Mouse (Mus musculus): ENCODE measurements at regions not wholly inside any gene's neighbourhood (a gene's known extent, or its start where the extent isn't known, plus 50 kb on each side); places are given as distances from the start of the nearest gene placed in this dataset.

- no peak for DNase-seq (ENCODE audit: low read depth, low spot score)
- no peaks in the 10 kb centered on the region for H3K27me3 ChIP-seq (ENCODE audit: control insufficient read depth, insufficient read depth, low read length, poor library complexity, severe bottlenecking)
- H3K36me3 ChIP-seq (ENCODE audit: control insufficient read depth, insufficient read depth, low read length, poor library complexity, severe bottlenecking), result no peaks in the 10 kb centered on the region
Observed at GRCm38 (mm10) chr13:101373581-101374189, 394.3 kb downstream of the Pik3r1 start.

- Histone ChIP-seq H3K27me3 (ENCODE audit: control insufficient read depth, insufficient read depth, low read length, poor library complexity, severe bottlenecking) (no peaks in the 10 kb centered on the region), H3K36me3 (ENCODE audit: control insufficient read depth, insufficient read depth, low read length, poor library complexity, severe bottlenecking) (no peaks in the 10 kb centered on the region)
- DNase-seq (ENCODE audit: low read depth, low spot score), result no peak
Observed at GRCm38 (mm10) chr13:101371906-101372305, 396.1 kb downstream of the Pik3r1 start.

GRCm38 (mm10) chr13:101368170-101368569 lies 399.8 kb downstream of the Pik3r1 start:
- Histone ChIP-seq H3K36me3 (ENCODE audit: control insufficient read depth, insufficient read depth, low read length, poor library complexity, severe bottlenecking) (no peaks in the 10 kb centered on the region), H3K27me3 (ENCODE audit: control insufficient read depth, insufficient read depth, low read length, poor library complexity, severe bottlenecking) (no peaks in the 10 kb centered on the region)
- no peak for DNase-seq (ENCODE audit: low read depth, low spot score)

GRCm38 (mm10) chr13:101355363-101355762 lies 412.7 kb downstream of the Pik3r1 start:
- no peaks in the 10 kb centered on the region for H3K27me3 ChIP-seq (ENCODE audit: control insufficient read depth, insufficient read depth, low read length, poor library complexity, severe bottlenecking)
- no peak for DNase-seq (ENCODE audit: low read depth, low spot score)
- H3K36me3 ChIP-seq (ENCODE audit: control insufficient read depth, insufficient read depth, low read length, poor library complexity, severe bottlenecking), result no peaks in the 10 kb centered on the region

- DNase-seq (ENCODE audit: low read depth, low spot score), result no peak
- Histone ChIP-seq H3K27me3 (ENCODE audit: control insufficient read depth, insufficient read depth, low read length, poor library complexity, severe bottlenecking) (no peaks in the 10 kb centered on the region), H3K36me3 (ENCODE audit: control insufficient read depth, insufficient read depth, low read length, poor library complexity, severe bottlenecking) (no peaks in the 10 kb centered on the region)
Observed at GRCm38 (mm10) chr13:101351123-101351522, 416.9 kb downstream of the Pik3r1 start.

GRCm38 (mm10) chr13:101349354-101349753 lies 418.7 kb downstream of the Pik3r1 start:
- H3K36me3 ChIP-seq (ENCODE audit: control insufficient read depth, insufficient read depth, low read length, poor library complexity, severe bottlenecking), result no peaks in the 10 kb centered on the region
- no peak for DNase-seq (ENCODE audit: low read depth, low spot score)
- no peaks in the 10 kb centered on the region for H3K27me3 ChIP-seq (ENCODE audit: control insufficient read depth, insufficient read depth, low read length, poor library complexity, severe bottlenecking)

GRCm38 (mm10) chr13:101338280-101338872 lies 429.6 kb downstream of the Pik3r1 start:
- DNase-seq (ENCODE audit: low read depth, low spot score), result no peak
- H3K36me3 ChIP-seq (ENCODE audit: control insufficient read depth, insufficient read depth, low read length, poor library complexity, severe bottlenecking), result no peaks in the 10 kb centered on the region
- H3K27me3 ChIP-seq (ENCODE audit: control insufficient read depth, insufficient read depth, low read length, poor library complexity, severe bottlenecking), result no peaks in the 10 kb centered on the region

GRCm38 (mm10) chr13:101318621-101319020 lies 449.4 kb downstream of the Pik3r1 start:
- DNase-seq (ENCODE audit: low read depth, low spot score), result no peak
- no peaks in the 10 kb centered on the region for H3K36me3 ChIP-seq (ENCODE audit: control insufficient read depth, insufficient read depth, low read length, poor library complexity, severe bottlenecking)
- no peaks in the 10 kb centered on the region for H3K27me3 ChIP-seq (ENCODE audit: control insufficient read depth, insufficient read depth, low read length, poor library complexity, severe bottlenecking)

GRCm38 (mm10) chr13:101316336-101316735 lies 451.7 kb downstream of the Pik3r1 start:
- no peak for DNase-seq (ENCODE audit: low read depth, low spot score)
- Histone ChIP-seq H3K27me3 (ENCODE audit: control insufficient read depth, insufficient read depth, low read length, poor library complexity, severe bottlenecking) (no peaks in the 10 kb centered on the region), H3K36me3 (ENCODE audit: control insufficient read depth, insufficient read depth, low read length, poor library complexity, severe bottlenecking) (no peaks in the 10 kb centered on the region)

- Histone ChIP-seq H3K27me3 (ENCODE audit: control insufficient read depth, insufficient read depth, low read length, poor library complexity, severe bottlenecking) (no peaks in the 10 kb centered on the region), H3K36me3 (ENCODE audit: control insufficient read depth, insufficient read depth, low read length, poor library complexity, severe bottlenecking) (no peaks in the 10 kb centered on the region)
- no peak for DNase-seq (ENCODE audit: low read depth, low spot score)
Observed at GRCm38 (mm10) chr13:101314040-101314439, 454.0 kb downstream of the Pik3r1 start.

- DNase-seq (ENCODE audit: low read depth, low spot score), result no peak
- H3K36me3 ChIP-seq (ENCODE audit: control insufficient read depth, insufficient read depth, low read length, poor library complexity, severe bottlenecking), result no peaks in the 10 kb centered on the region
Observed at GRCm38 (mm10) chr13:101311634-101312314, 456.2 kb downstream of the Pik3r1 start.

GRCm38 (mm10) chr13:101308724-101309123 lies 459.3 kb downstream of the Pik3r1 start:
- H3K27me3 ChIP-seq (ENCODE audit: control insufficient read depth, insufficient read depth, low read length, poor library complexity, severe bottlenecking), result no peaks in the 10 kb centered on the region
- no peak for DNase-seq (ENCODE audit: low read depth, low spot score)
- no peaks in the 10 kb centered on the region for H3K36me3 ChIP-seq (ENCODE audit: control insufficient read depth, insufficient read depth, low read length, poor library complexity, severe bottlenecking)

More at GRCm38 (mm10) chr13:101311634-101312314, 456.2 kb downstream of the Pik3r1 start:
- no peaks in the 10 kb centered on the region for H3K27me3 ChIP-seq (ENCODE audit: control insufficient read depth, insufficient read depth, low read length, poor library complexity, severe bottlenecking)

- no peak for DNase-seq (ENCODE audit: low read depth, low spot score)
- Histone ChIP-seq H3K27me3 (ENCODE audit: control insufficient read depth, insufficient read depth, low read length, poor library complexity, severe bottlenecking) (no peaks in the 10 kb centered on the region), H3K36me3 (ENCODE audit: control insufficient read depth, insufficient read depth, low read length, poor library complexity, severe bottlenecking) (no peaks in the 10 kb centered on the region)
Observed at GRCm38 (mm10) chr13:101305695-101306413, 462.2 kb downstream of the Pik3r1 start.

GRCm38 (mm10) chr13:101305063-101305462 lies 463.0 kb downstream of the Pik3r1 start:
- Histone ChIP-seq H3K27me3 (ENCODE audit: control insufficient read depth, insufficient read depth, low read length, poor library complexity, severe bottlenecking) (no peaks in the 10 kb centered on the region), H3K36me3 (ENCODE audit: control insufficient read depth, insufficient read depth, low read length, poor library complexity, severe bottlenecking) (no peaks in the 10 kb centered on the region)
- DNase-seq (ENCODE audit: low read depth, low spot score), result no peak

- Histone ChIP-seq H3K27me3 (ENCODE audit: control insufficient read depth, insufficient read depth, low read length, poor library complexity, severe bottlenecking) (no peaks in the 10 kb centered on the region), H3K36me3 (ENCODE audit: control insufficient read depth, insufficient read depth, low read length, poor library complexity, severe bottlenecking) (no peaks in the 10 kb centered on the region)
- DNase-seq (ENCODE audit: low read depth, low spot score), result no peak
Observed at GRCm38 (mm10) chr13:101301361-101301760, 466.7 kb downstream of the Pik3r1 start.
